Mouse (Mus musculus): Measurements from ENCODE around the gene Tomm20l.
"Not testable (repeated sequence)": the region's sequence is repeated elsewhere in the genome, so short reads cannot be mapped to it uniquely, and the experiment has no call there.

Gene Tomm20l

DNA sequence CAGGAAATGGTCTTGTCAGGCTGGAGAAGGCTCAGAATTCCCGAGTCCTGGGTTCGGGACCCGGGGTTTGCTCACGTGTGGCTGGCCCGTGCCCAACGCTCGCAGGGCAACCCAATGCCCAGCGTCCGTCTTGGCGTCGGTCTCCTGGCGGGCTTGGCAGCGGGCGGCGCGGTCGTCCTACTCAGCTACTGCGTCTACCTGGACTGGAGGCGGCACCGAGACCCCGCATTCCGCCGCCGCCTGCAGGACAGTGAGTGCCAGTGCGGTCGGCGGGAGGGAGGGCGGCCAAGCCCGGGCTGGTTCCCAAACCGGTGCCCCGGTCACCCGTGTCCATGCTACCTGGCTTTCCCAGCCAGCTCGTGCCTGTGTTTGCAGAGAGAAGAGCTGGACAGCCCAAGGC lies at the start of gene Tomm20l:
TSS of gene Tomm20l (plus strand) at position 98 of the 400 bp plus-strand sequence.
- no peak for DNase-seq (ENCODE audit: low read depth, low spot score)

GRCm38 (mm10) chr12:71069846-71070245 lies 41.4 kb upstream of the Tomm20l start:
- DNase-seq (ENCODE audit: low read depth, low spot score), result no peak

- DNase-seq (ENCODE audit: low read depth, low spot score), result no peak
Measured at GRCm38 (mm10) chr12:71072048-71072447, 39.2 kb upstream of the Tomm20l start.

- no peak for DNase-seq (ENCODE audit: low read depth, low spot score)
Measured at GRCm38 (mm10) chr12:71073113-71073730, 38.0 kb upstream of the Tomm20l start.

DNA sequence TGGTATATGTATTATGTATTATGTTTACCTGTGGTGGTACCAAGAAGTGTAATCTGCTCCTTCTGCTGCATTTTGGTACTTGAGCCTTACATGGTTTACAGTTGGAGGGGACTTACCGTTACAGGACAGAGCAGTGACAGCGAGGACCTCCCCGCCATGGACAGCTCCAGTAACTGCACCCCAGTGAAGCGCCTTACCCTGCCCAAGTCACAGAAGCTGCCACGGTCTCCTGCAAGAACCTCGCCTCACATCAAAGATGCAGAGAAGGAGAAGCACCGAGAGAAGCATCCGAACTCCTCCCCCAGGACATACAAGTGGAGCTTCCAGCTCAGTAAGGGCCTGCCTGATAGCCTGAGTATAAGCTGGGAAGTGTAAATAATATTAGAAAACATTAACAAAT lies 24.9 kb upstream of the Tomm20l start:
- no peak for DNase-seq (ENCODE audit: low read depth, low spot score)

DNA sequence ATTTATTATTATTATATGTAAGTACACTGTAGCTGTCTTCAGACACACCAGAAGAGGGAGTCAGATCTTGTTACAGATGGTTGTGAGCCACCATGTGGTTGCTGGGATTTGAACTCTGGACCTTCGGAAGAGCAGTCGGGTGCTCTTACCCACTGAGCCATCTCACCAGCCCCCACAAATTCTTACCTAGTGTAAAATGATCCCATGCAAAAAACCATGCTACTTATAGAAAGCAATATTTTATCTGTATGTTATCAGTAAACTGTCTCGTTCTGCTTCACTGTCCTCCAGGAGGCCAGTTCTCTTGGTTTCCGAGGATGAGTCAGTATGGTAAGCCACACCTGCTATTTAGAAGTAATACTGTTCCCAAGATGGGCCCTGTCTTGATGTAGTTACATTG lies 7.0 kb upstream of the Tomm20l start:
- DNase-seq (ENCODE audit: low read depth, low spot score), result not testable (repeated sequence)

DNA sequence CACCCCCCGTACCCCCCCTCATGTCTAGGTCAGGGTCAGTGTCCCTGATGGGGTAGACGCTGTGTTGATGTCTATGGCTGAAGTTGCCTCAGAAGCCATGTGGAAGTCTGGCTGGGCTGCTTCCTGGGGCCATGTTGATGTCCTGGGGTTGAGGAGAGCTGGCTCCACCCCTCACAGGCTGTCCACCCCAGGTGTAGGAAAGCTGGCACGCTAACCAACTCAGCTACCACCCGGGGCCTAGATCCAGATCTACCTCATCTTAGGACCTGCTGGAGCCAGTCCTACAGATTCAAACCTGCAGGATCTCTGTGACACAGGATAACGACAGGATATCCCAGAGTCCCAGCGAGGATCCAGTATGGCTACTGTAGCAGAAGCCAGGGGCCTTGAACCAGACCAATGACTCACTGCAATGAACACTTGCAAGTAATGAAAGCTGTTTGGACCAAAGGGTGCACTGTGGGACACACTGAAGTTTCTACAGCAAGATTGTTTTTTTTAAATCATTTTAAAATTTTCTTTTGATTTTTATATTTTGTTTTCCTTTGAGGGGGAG lies 3.9 kb upstream of the Tomm20l start:
- DNase-seq (ENCODE audit: low read depth, low spot score), result no peak

GRCm38 (mm10) chr12:71113074-71113473 lies 1.8 kb downstream of the Tomm20l start:
- DNase-seq (ENCODE audit: low read depth, low spot score), result no peak

- peak; percentile 32 for DNase-seq (ENCODE audit: low read depth, low spot score)
Measured at GRCm38 (mm10) chr12:71113675-71114288, 2.6 kb downstream of the Tomm20l start.

DNA sequence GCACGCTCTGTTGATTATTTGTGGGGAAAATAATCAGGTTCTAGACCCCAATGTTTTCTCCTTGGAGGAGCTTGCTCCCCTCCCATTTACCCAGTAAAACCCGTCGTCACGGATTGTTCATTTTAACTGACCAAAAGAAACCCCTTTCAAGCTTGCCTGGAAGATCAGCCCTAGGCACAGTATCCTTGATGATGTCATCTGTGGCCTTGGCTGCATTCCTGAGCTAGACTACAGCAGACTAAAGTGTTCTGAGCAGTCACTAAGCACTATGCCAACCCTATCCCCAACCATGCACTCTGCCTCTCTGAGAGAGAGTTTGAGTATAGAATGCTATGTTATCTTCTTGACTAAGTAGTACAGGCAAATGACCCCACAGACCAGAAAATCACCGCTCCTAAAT lies 5.2 kb downstream of the Tomm20l start:
- no peak for DNase-seq (ENCODE audit: low read depth, low spot score)

- DNase-seq (ENCODE audit: low read depth, low spot score), result no peak
Measured at GRCm38 (mm10) chr12:71122731-71123130, 11.5 kb downstream of the Tomm20l start.

- no peak for DNase-seq (ENCODE audit: low read depth, low spot score)
Measured at GRCm38 (mm10) chr12:71123286-71123685, 12.1 kb downstream of the Tomm20l start.

GRCm38 (mm10) chr12:71135581-71135980 lies 24.4 kb downstream of the Tomm20l start:
- no peak for DNase-seq (ENCODE audit: low read depth, low spot score)

GRCm38 (mm10) chr12:71136130-71136973 lies 25.1 kb downstream of the Tomm20l start, which contains the start of the genes Timm9 and 2700049A03Rik:
Timm9 (minus strand) TSS chr12:71136684.
2700049A03Rik (plus strand) TSS chr12:71136848.
- DNase-seq (ENCODE audit: low read depth, low spot score), result peak; percentile 72

DNA sequence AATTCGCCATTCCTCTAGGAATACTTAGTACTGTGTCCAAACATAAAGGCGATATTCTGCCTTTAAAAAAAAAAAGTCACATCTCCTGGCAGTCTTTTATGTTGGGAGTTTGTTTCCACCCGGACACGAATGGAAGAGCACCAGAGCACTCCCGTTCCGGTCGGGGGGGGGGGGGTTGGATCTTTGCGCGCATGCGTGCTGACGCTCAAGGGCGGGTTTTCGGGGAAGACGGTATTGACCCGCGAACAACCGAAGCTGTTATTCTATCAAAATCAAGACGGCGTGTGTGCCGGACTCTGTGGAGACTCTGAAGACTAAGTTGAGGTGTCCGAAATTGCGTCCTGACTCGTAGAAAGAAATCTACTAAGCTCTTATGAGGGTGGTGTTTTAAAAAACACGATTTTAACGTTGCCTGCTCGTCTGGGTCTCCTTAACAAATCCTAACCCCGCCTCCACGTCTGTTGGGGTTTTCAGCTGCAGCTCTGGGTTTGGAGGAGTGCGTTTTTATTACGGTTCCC lies 25.8 kb downstream of the Tomm20l start:
- peak; percentile 87 for DNase-seq (ENCODE audit: low read depth, low spot score)

DNA sequence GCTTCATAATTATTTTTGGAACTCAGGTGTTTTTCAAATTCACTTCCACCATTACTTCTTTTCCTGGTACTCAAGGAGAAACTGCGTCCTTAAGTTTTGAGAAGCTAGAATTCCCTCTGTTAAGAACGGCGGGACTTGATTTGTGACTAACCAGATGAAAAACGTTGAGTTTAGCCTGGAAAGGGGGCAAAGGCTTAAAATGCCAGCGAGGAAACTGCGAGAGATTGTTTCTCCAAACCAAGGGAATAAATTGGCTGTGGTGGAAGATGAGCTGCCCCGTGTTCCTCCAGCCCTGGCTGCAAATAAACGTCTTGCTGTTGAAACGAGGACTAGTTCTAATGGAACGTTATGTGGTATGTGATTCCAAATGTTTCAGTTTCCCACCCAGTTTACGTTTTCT lies 26.5 kb downstream of the Tomm20l start:
- DNase-seq (ENCODE audit: low read depth, low spot score), result no peak

- no peak for DNase-seq (ENCODE audit: low read depth, low spot score)
Measured at GRCm38 (mm10) chr12:71139258-71139828, 28.1 kb downstream of the Tomm20l start.

DNA sequence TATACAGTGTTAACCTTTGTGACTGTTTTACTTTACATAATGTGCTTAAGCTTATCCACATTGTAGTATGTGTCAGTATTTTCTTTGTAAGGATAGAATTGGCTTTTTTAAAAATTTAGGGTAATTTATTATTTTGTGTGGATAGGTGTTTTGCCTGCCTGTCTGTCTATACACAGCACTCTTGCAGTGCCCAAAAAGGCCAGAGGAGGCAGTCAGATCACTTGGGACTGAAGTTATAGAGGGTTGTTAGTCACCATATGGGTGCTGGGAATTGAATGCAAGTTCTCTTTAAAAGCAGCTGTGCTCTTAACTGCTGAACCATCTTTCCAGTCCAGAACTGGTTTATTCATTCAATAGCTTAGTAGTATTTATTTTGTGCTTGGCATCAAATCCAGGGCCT lies 30.0 kb downstream of the Tomm20l start:
- DNase-seq (ENCODE audit: low read depth, low spot score), result no peak

- no peak for DNase-seq (ENCODE audit: low read depth, low spot score)
Measured at GRCm38 (mm10) chr12:71147641-71148040, 36.4 kb downstream of the Tomm20l start.

- DNase-seq (ENCODE audit: low read depth, low spot score), result no peak
Measured at GRCm38 (mm10) chr12:71148801-71149200, 37.6 kb downstream of the Tomm20l start.

DNA sequence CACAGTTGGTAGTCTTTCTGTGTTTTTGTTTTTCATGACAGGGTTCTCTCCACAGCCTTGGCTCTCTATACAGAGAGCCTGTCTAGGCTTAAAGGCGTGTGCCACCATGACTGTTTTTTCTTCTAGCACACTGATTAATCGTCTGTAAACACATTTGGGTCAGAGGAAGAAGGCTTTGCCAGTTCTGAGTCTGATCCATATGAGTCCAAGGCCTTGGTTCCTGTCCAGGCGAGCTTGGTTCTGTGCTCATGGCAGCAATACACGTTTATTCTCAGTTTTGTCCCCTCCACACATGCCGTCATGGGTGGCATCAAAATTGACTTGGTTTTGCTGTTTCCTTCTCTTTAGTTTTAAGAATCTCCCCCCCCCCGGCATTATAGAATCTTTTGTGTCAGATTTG lies 38.2 kb downstream of the Tomm20l start:
- DNase-seq (ENCODE audit: low read depth, low spot score), result no peak

DNA sequence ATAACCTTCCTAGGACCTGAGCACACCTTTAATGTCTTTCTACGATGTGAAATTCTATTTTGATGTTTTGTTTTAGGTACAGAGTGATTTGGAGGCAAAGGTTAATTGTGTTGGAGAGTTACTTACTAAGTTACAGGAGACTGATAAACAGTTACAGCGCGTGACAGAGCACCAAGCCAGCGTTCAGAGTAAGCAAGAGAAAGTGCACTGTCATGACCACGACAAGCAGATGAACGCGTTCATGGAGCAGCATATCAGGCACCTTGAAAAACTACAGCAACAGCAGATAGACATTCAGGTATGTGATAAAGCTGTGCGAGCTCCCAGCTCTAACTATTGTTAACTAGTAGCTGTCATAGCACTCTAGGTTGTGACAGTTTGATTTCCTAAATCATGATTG lies 38.9 kb downstream of the Tomm20l start:
- no peak for DNase-seq (ENCODE audit: low read depth, low spot score)
